Mouse (Mus musculus): Measurements from ENCODE around the gene Fxyd4. TPM values are rescaled to one million over a fixed set of nuclear protein-coding genes. Genes with fewer than 3 reads are reported as not detected.

Fxyd4 gene
- polyA plus RNA-seq, 1 experiment from 2014 or later: 4.2 TPM

- under 1% methylated on average over 61 of the region's 68 CpGs for WGBS
- Histone ChIP-seq H3K4me1 (replicated peaks; ENCODE audit: control insufficient read depth, insufficient read depth) (0 out of 2 replicates have a peak, but pooled peaks cover 3% of the 10 kb centered on the region), H3K27ac (replicated peaks) (peak overlapping the region; percentile 100), H3K4me2 (replicated peaks; ENCODE audit: low read depth) (peak overlapping the region; percentile 76), H3K36me3 (ENCODE audit: control insufficient read depth, insufficient read depth, low read length) (no peaks in the 10 kb centered on the region), H3K27me3 (ENCODE audit: control insufficient read depth, insufficient read depth, low read length) (no peaks in the 10 kb centered on the region), H3K9ac (ENCODE audit: low read length) (peak overlapping the region; percentile 99), H3K4me3 (ENCODE audit: low read depth, low read length) (peak overlapping the region; percentile 99), H3K9me3 (ENCODE audit: control insufficient read depth, low read length) (no peaks in the 10 kb centered on the region)
- TF ChIP-seq CTCF (IDR thresholded peaks at IDR 0.05; ENCODE audit: low read depth) (peak; percentile 14; the same call in 1 of the 2 replicates), EP300 (optimal IDR thresholded peaks at IDR 0.05) (no peak)
- ATAC-seq (ENCODE audit: low FRiP score, low TSS enrichment) (peak; percentile 96), DNase-seq (ENCODE audit: low spot score) (peak; percentile 99)
These were observed 30.8 kb downstream of the Fxyd4 start for GRCm38 (mm10) chr6:117906590-117907271.

DNA sequence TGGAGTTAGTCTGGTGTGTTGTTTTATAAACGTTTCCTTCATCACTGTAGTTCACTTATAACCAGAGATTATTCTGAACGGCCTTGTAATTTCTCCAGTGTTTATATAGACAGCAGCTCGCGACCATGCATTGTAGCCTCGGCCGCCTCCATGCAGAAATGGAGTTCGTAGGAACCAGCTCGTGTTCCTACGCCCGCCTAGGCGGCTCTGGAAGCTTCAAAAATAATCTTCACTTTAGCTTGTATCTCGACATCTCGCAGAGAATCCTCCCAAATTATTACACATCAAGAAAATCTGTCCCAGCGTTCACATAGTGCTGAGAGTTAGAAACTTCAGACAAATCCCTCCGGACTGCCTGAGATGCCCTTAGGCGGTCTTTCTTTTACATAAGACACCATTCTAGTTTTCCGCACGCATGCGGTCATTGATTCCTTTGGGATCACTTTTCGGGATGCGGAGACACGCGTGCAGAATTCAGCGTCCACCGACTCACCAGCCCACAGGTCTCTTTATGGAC, 31.4 kb downstream of the Fxyd4 start:
- Histone ChIP-seq H3K27ac (replicated peaks) (peak overlapping the region; percentile 93), H3K36me3 (ENCODE audit: control insufficient read depth, insufficient read depth, low read length) (no peaks in the 10 kb centered on the region), H3K9ac (ENCODE audit: low read length) (peak overlapping the region; percentile 70), H3K4me1 (replicated peaks; ENCODE audit: control insufficient read depth, insufficient read depth) (0 out of 2 replicates have a peak, but pooled peaks cover 3% of the 10 kb centered on the region), H3K9me3 (ENCODE audit: control insufficient read depth, low read length) (no peaks in the 10 kb centered on the region), H3K4me2 (replicated peaks; ENCODE audit: low read depth) (peak overlapping the region; percentile 58), H3K27me3 (ENCODE audit: control insufficient read depth, insufficient read depth, low read length) (no peaks in the 10 kb centered on the region), H3K4me3 (ENCODE audit: low read depth, low read length) (peak overlapping the region; percentile 99)
- DNase-seq (ENCODE audit: low spot score) (no peak), ATAC-seq (ENCODE audit: low FRiP score, low TSS enrichment) (no peak; the same call in 1 of the 2 replicates)
- TF ChIP-seq EP300 (optimal IDR thresholded peaks at IDR 0.05) (no peak), CTCF (IDR thresholded peaks at IDR 0.05; ENCODE audit: low read depth) (no peak)
- 1% methylated on average over 25 of the region's 25 CpGs for WGBS

DNA sequence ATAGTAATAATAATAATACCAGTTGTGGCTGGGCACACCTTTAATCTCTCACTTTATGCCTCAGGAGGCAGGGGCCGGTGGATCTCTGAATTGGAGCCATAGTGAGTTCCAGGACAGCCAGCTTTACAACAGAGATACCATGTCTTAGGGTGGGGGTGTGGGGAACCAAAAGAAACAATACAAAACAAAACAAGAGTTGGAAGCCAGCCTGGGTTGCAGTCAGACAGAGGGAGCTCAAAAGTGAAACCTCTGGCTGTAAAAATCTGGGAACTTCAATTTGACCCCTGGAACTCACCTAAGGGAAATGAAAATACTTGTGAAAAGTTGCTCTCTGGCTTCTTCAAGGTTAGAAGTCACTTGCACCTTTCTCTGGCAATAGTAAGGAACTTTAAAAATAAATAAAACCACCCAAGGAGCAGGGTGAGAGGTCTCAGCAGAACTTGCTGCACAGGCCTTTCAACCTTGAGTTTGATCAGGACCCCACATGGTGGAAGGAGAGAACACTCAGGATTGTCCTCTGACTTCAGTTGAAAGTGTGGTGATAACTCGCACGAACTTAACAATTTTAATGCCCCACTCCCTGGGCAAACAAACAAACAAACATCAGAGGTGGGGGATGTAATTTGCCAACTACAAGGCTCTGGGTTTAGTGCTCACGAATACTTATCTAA, 32.1 kb downstream of the Fxyd4 start:
- 18% methylated on average over 4 of the region's 4 CpGs for WGBS
- Histone ChIP-seq H3K27ac (replicated peaks) (peak overlapping the region; percentile 93), H3K4me1 (replicated peaks; ENCODE audit: control insufficient read depth, insufficient read depth) (0 out of 2 replicates have a peak, but pooled peaks cover 3% of the 10 kb centered on the region), H3K36me3 (ENCODE audit: control insufficient read depth, insufficient read depth, low read length) (no peaks in the 10 kb centered on the region), H3K4me2 (replicated peaks; ENCODE audit: low read depth) (peak overlapping the region; percentile 58), H3K9ac (ENCODE audit: low read length) (peak overlapping the region; percentile 70), H3K9me3 (ENCODE audit: control insufficient read depth, low read length) (no peaks in the 10 kb centered on the region), H3K4me3 (ENCODE audit: low read depth, low read length) (peak overlapping the region; percentile 99), H3K27me3 (ENCODE audit: control insufficient read depth, insufficient read depth, low read length) (no peaks in the 10 kb centered on the region)
- ATAC-seq (ENCODE audit: low FRiP score, low TSS enrichment) (no peak), DNase-seq (ENCODE audit: low spot score) (no peak)
- TF ChIP-seq CTCF (IDR thresholded peaks at IDR 0.05; ENCODE audit: low read depth): no peak
- TF ChIP-seq EP300 (optimal IDR thresholded peaks at IDR 0.05): no peak

GRCm38 (mm10) chr6:117903836-117904235, 33.7 kb downstream of the Fxyd4 start:
- Histone ChIP-seq H3K4me3 (ENCODE audit: low read depth, low read length) (no peak overlapping the region), H3K27ac (replicated peaks) (no peak overlapping the region), H3K27me3 (ENCODE audit: control insufficient read depth, insufficient read depth, low read length) (no peaks in the 10 kb centered on the region), H3K4me1 (replicated peaks; ENCODE audit: control insufficient read depth, insufficient read depth) (0 out of 2 replicates have a peak, but pooled peaks cover under 1% of the 10 kb centered on the region), H3K36me3 (ENCODE audit: control insufficient read depth, insufficient read depth, low read length) (no peaks in the 10 kb centered on the region), H3K9ac (ENCODE audit: low read length) (no peak overlapping the region), H3K4me2 (replicated peaks; ENCODE audit: low read depth) (no peak overlapping the region), H3K9me3 (ENCODE audit: control insufficient read depth, low read length) (no peaks in the 10 kb centered on the region)
- DNase-seq (ENCODE audit: low spot score): no peak
- ATAC-seq (ENCODE audit: low FRiP score, low TSS enrichment): no peak
- no peak for TF ChIP-seq CTCF (IDR thresholded peaks at IDR 0.05; ENCODE audit: low read depth)
- no peak for TF ChIP-seq EP300 (optimal IDR thresholded peaks at IDR 0.05)
- 90% methylated on average over 3 of the region's 3 CpGs for WGBS

DNA sequence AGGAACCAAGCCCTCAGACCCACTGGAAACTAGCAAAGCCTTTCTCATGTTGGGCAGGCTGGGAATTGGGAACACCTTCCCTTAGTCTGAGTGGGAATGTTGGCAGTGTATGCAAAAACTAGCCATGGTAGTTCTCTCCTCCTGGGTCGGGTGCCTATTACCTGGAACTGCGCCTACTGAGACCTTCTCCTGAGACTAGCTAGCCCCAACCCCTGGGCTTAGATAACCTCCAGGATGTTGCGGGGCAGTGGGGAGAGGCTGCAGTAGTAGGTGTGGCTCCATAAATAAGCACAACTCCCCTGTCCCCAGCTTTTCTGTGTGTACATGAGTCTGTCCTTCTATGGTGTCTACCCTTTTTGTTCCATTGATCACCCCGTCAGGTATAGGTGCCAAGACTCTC, 34.9 kb downstream of the Fxyd4 start:
- no peak overlapping the region for H3K27ac ChIP-seq (replicated peaks)
- no peaks in the 10 kb centered on the region for H3K36me3 ChIP-seq (ENCODE audit: control insufficient read depth, insufficient read depth, low read length)
- no peaks in the 10 kb centered on the region for H3K27me3 ChIP-seq (ENCODE audit: control insufficient read depth, insufficient read depth, low read length)
- ATAC-seq (ENCODE audit: low FRiP score, low TSS enrichment) (no peak), DNase-seq (ENCODE audit: low spot score) (no peak)
- H3K9ac ChIP-seq (ENCODE audit: low read length): no peak overlapping the region
- TF ChIP-seq CTCF (IDR thresholded peaks at IDR 0.05; ENCODE audit: low read depth): no peak
- TF ChIP-seq EP300 (optimal IDR thresholded peaks at IDR 0.05): no peak
- no peak overlapping the region for H3K4me2 ChIP-seq (replicated peaks; ENCODE audit: low read depth)
- H3K4me1 ChIP-seq (replicated peaks; ENCODE audit: control insufficient read depth, insufficient read depth): no peaks in the 10 kb centered on the region
- no peaks in the 10 kb centered on the region for H3K9me3 ChIP-seq (ENCODE audit: control insufficient read depth, low read length)
- 69% methylated on average over 4 of the region's 4 CpGs for WGBS
- no peak overlapping the region for H3K4me3 ChIP-seq (ENCODE audit: low read depth, low read length)

Measured in stomach, postnatal 0 days (tissue).